Mouse (Mus musculus) C2C12 (cell line): ENCODE results near the gene Lcn8.

Experiments
- CTCF ChIP-seq: IDR thresholded peaks from one replicate; pipeline ENCODE4 v1.5.1; 2011; ENCODE audit not compliant: control insufficient read depth, insufficient read depth, insufficient read length
- MAX ChIP-seq: IDR thresholded peaks from one replicate; pipeline ENCODE4 v1.6.1; 2011; ENCODE audit warnings: mild to moderate bottlenecking, control low read depth
- USF1 ChIP-seq: IDR thresholded peaks from one replicate; pipeline ENCODE4 v1.6.1; 2011; ENCODE audit warnings: low read depth, mild to moderate bottlenecking, control low read depth, moderate library complexity

- no peak for TF ChIP-seq CTCF
- TF ChIP-seq MAX: no peak
- no peak for TF ChIP-seq USF1
These were observed 35.3 kb upstream of the Lcn8 start, which contains the start of gene Ccdc183 for GRCm38 (mm10) chr2:25617578-25617977.
